Comparison of ENCODE assay signal across 10 mouse cellular contexts in genomic region chr3:148004006-148004405, GRCm38 (mm10).
DNase-seq lines count a peak whose midpoint lies in the region; TF ChIP-seq lines count a peak whose summit lies in the region.
"Had no signal": no experiment of that assay in that cellular context is flagged by ENCODE, and none has a peak within 500 bp of the region (broad histone marks: within the 10 kb centered on the region; RNA-seq: fewer than 3 reads in every experiment).

No protein-coding gene starts in this region.

- TF ChIP-seq EP300 in MEL (IDR thresholded peaks at IDR 0.05; ENCODE audit: low read depth in 1 of 2, low read length in 2 of 2), result no peak

- no peak overlapping the region for H3K9ac ChIP-seq in MEL (ENCODE audit: control insufficient read depth, low read depth, low read length, poor library complexity, severe bottlenecking)
- H3K9ac ChIP-seq: forebrain, embryonic 13.5 days; limb, embryonic 15.5 days; midbrain, embryonic 12.5 days had no signal

- DNase-seq in kidney, postnatal 14 days, result peak; percentile 4
- no peak for DNase-seq in kidney, adult 11 months
- DNase-seq in A20 (ENCODE audit: low read depth, low spot score) (peak; percentile 3), MEL (ENCODE audit: low read depth, low spot score) (peak; percentile 21)
- no peak for DNase-seq in cerebellum, adult 9-11 months
- no peak for DNase-seq in natural killer cell, adult 2 months (ENCODE audit: low spot score in 2 of 2)

- no peak overlapping the region for H3K4me3 ChIP-seq in MEL (ENCODE audit: control insufficient read depth in 1 of 2, insufficient read depth in 1 of 2, low read depth in 2 of 2, low read length in 2 of 2)
- no peak overlapping the region for H3K4me3 ChIP-seq in embryonic fibroblast, embryonic 13.5 days (ENCODE audit: insufficient read depth, low read length)
- H3K4me3 ChIP-seq: forebrain, embryonic 13.5 days; limb, embryonic 15.5 days; midbrain, embryonic 12.5 days had no signal

- TF ChIP-seq CTCF in MEL (IDR thresholded peaks at IDR 0.05 in 2 of 3, conservative IDR thresholded peaks at IDR 0.05 in 1 of 3; ENCODE audit: control insufficient read depth in 1 of 3, insufficient read depth in 1 of 3, low read depth in 2 of 3, low read length in 3 of 3, poor library complexity in 1 of 3, severe bottlenecking in 1 of 3), result peak; percentile 36 to 53 (median 40); a peak in 5 of 6 replicates
- TF ChIP-seq CTCF in embryonic fibroblast, embryonic 13.5 days (IDR thresholded peaks at IDR 0.05; ENCODE audit: borderline replicate concordance, insufficient read depth, low read length), result 0 out of 2 replicates have a peak, but pooled peaks have one; percentile 20

- no peak for TF ChIP-seq POLR2A in MEL (IDR thresholded peaks at IDR 0.05; ENCODE audit: control insufficient read depth in 1 of 2, insufficient read depth in 1 of 2, low read depth in 1 of 2, low read length in 2 of 2, poor library complexity in 1 of 2)
- no peak for TF ChIP-seq POLR2A in embryonic fibroblast, embryonic 13.5 days (IDR thresholded peaks at IDR 0.05; ENCODE audit: low read depth, low read length)

- no peak overlapping the region for H3K27ac ChIP-seq in MEL (ENCODE audit: control insufficient read depth, low read depth, low read length)
- H3K27ac ChIP-seq in embryonic fibroblast, embryonic 13.5 days (ENCODE audit: insufficient read depth, low read length), result no peak overlapping the region
- H3K27ac ChIP-seq: forebrain, embryonic 13.5 days; limb, embryonic 15.5 days; midbrain, embryonic 12.5 days had no signal

- no peaks in the 10 kb centered on the region for H3K4me1 ChIP-seq in MEL (ENCODE audit: control insufficient read depth in 1 of 2, insufficient read depth in 2 of 2, low read length in 2 of 2)
- no peaks in the 10 kb centered on the region; the same call in 1 of the 2 replicates for H3K4me1 ChIP-seq in embryonic fibroblast, embryonic 13.5 days (ENCODE audit: control insufficient read depth, insufficient read depth, low read length)
- H3K4me1 ChIP-seq: forebrain, embryonic 13.5 days; limb, embryonic 15.5 days; midbrain, embryonic 12.5 days had no signal

- H3K9me3 ChIP-seq in MEL (replicated peaks; ENCODE audit: insufficient read depth, low read length), result no peaks in the 10 kb centered on the region
- H3K9me3 ChIP-seq: forebrain, embryonic 13.5 days; limb, embryonic 15.5 days; midbrain, embryonic 12.5 days had no signal

- peak; percentile 47 for TF ChIP-seq RAD21 in MEL (IDR thresholded peaks at IDR 0.05; ENCODE audit: low read depth, low read length)

- no peaks in the 10 kb centered on the region for H3K27me3 ChIP-seq in MEL (ENCODE audit: control insufficient read depth in 1 of 2, insufficient read depth in 2 of 2, low read length in 2 of 2)
- H3K27me3 ChIP-seq: forebrain, embryonic 13.5 days; limb, embryonic 15.5 days; midbrain, embryonic 12.5 days had no signal

- no peaks in the 10 kb centered on the region for H3K36me3 ChIP-seq in MEL (ENCODE audit: control insufficient read depth in 1 of 2, insufficient read depth in 2 of 2, low read length in 2 of 2)
- H3K36me3 ChIP-seq: limb, embryonic 15.5 days; midbrain, embryonic 12.5 days had no signal

- no peaks in the 10 kb centered on the region for H3K79me2 ChIP-seq in MEL (ENCODE audit: control insufficient read depth, insufficient read depth, low read length, poor library complexity)

TF ChIP-seq in MEL, 35 proteins besides CTCF, POLR2A, EP300 and RAD21:
- TF ChIP-seq TCF12 (IDR thresholded peaks at IDR 0.05; ENCODE audit: low read depth, low read length) (no peak), MAX (IDR thresholded peaks at IDR 0.05; ENCODE audit: low read length) (no peak), MEF2A (IDR thresholded peaks at IDR 0.05; ENCODE audit: extremely low read depth, insufficient replicate concordance, low read depth, low read length, poor library complexity, severe bottlenecking) (no peak), SMC3 (IDR thresholded peaks at IDR 0.05; ENCODE audit: low read depth, low read length) (peak; percentile 50), SIN3A (IDR thresholded peaks at IDR 0.05; ENCODE audit: low read length) (no peak), MAZ (IDR thresholded peaks at IDR 0.05; ENCODE audit: low read depth, low read length) (no peak), MXI1 (IDR thresholded peaks at IDR 0.05; ENCODE audit: low read depth, low read length) (no peak)

Comparison
In these comparisons a context has a peak if more than half of its experiments do, and no peak if none do; other contexts are left out.
1. DNase-seq: peak in kidney, postnatal 14 days (single experiment), A20 (single experiment) and MEL (single experiment); none in kidney, adult 11 months (single experiment), cerebellum, adult 9-11 months (single experiment) and natural killer cell, adult 2 months (0 of 2).